Mouse (Mus musculus): ENCODE data around the gene Majin. TPM values are rescaled to one million over a fixed set of nuclear protein-coding genes. Genes with fewer than 3 reads are reported as not detected.

Gene Majin
- polyA plus RNA-seq, 1 experiment from 2014 or later: not detected

GRCm38 (mm10) chr19:6235084-6236052, 51.2 kb downstream of the Majin start, which contains the start of gene Ppp2r5b:
Ppp2r5b (minus strand) TSS chr19:6235872.
- peak within 1 kb of the TSS; percentile 96 for H3K27ac ChIP-seq (ENCODE audit: low read length)
- 0 out of 2 replicates have a peak, but pooled peaks cover 5% of the 10 kb centered on the region for H3K36me3 ChIP-seq (ENCODE audit: control insufficient read depth, insufficient read depth, low read length)
- WGBS: 3% methylated on average over 47 of the region's 48 CpGs
- ATAC-seq: peak; percentile 96
- peak within 1 kb of the TSS; percentile 83 for H3K4me3 ChIP-seq (ENCODE audit: low read length)
- peak within 1 kb of the TSS; percentile 85 for H3K4me2 ChIP-seq (ENCODE audit: low read depth, low read length)
- H3K9ac ChIP-seq (ENCODE audit: low read depth, low read length): peak within 1 kb of the TSS; percentile 87
- peaks cover 15% of the 10 kb centered on the region for H3K4me1 ChIP-seq (ENCODE audit: control insufficient read depth, insufficient read depth, low read length)
- no peaks in the 10 kb centered on the region for H3K9me3 ChIP-seq (ENCODE audit: control insufficient read depth, low read length)
- H3K27me3 ChIP-seq (replicated peaks; ENCODE audit: control insufficient read depth, insufficient read depth, low read length): no peaks in the 10 kb centered on the region

GRCm38 (mm10) chr19:6236053-6236441, 51.9 kb downstream of the Majin start:
- 0% methylated on average over 9 of the region's 9 CpGs for WGBS
- Histone ChIP-seq H3K9ac (ENCODE audit: low read depth, low read length) (peak overlapping the region; percentile 87), H3K4me1 (ENCODE audit: control insufficient read depth, insufficient read depth, low read length) (peaks cover 20% of the 10 kb centered on the region), H3K27me3 (replicated peaks; ENCODE audit: control insufficient read depth, insufficient read depth, low read length) (no peaks in the 10 kb centered on the region), H3K9me3 (ENCODE audit: control insufficient read depth, low read length) (no peaks in the 10 kb centered on the region), H3K4me2 (ENCODE audit: low read depth, low read length) (peak overlapping the region; percentile 85), H3K36me3 (ENCODE audit: control insufficient read depth, insufficient read depth, low read length) (no peaks in the 10 kb centered on the region), H3K27ac (ENCODE audit: low read length) (peak overlapping the region; percentile 96), H3K4me3 (ENCODE audit: low read length) (peak overlapping the region; percentile 83)
- ATAC-seq: peak; percentile 92

GRCm38 (mm10) chr19:6236842-6237241, 52.7 kb downstream of the Majin start:
- no peaks in the 10 kb centered on the region for H3K36me3 ChIP-seq (ENCODE audit: control insufficient read depth, insufficient read depth, low read length)
- 66% methylated on average over 7 of the region's 7 CpGs for WGBS
- no peaks in the 10 kb centered on the region for H3K27me3 ChIP-seq (replicated peaks; ENCODE audit: control insufficient read depth, insufficient read depth, low read length)
- H3K4me2 ChIP-seq (ENCODE audit: low read depth, low read length): no peak overlapping the region
- H3K4me1 ChIP-seq (ENCODE audit: control insufficient read depth, insufficient read depth, low read length): peaks cover 20% of the 10 kb centered on the region
- no peak for ATAC-seq
- H3K27ac ChIP-seq (ENCODE audit: low read length): no peak overlapping the region
- H3K9ac ChIP-seq (ENCODE audit: low read depth, low read length): no peak overlapping the region
- no peak overlapping the region for H3K4me3 ChIP-seq (ENCODE audit: low read length)
- no peaks in the 10 kb centered on the region for H3K9me3 ChIP-seq (ENCODE audit: control insufficient read depth, low read length)

GRCm38 (mm10) chr19:6238740-6239139, 54.6 kb downstream of the Majin start:
- Histone ChIP-seq H3K4me2 (ENCODE audit: low read depth, low read length) (no peak overlapping the region), H3K9me3 (ENCODE audit: control insufficient read depth, low read length) (no peaks in the 10 kb centered on the region), H3K4me1 (ENCODE audit: control insufficient read depth, insufficient read depth, low read length) (peaks cover 35% of the 10 kb centered on the region), H3K4me3 (ENCODE audit: low read length) (no peak overlapping the region), H3K36me3 (ENCODE audit: control insufficient read depth, insufficient read depth, low read length) (no peaks in the 10 kb centered on the region), H3K27me3 (replicated peaks; ENCODE audit: control insufficient read depth, insufficient read depth, low read length) (no peaks in the 10 kb centered on the region), H3K9ac (ENCODE audit: low read depth, low read length) (no peak overlapping the region), H3K27ac (ENCODE audit: low read length) (no peak overlapping the region)
- ATAC-seq: no peak

- H3K27ac ChIP-seq (ENCODE audit: low read length): no peak overlapping the region
- H3K4me3 ChIP-seq (ENCODE audit: low read length): no peak overlapping the region
- 33% methylated on average over 1 of the region's 1 CpGs for WGBS
- H3K27me3 ChIP-seq (replicated peaks; ENCODE audit: control insufficient read depth, insufficient read depth, low read length): no peaks in the 10 kb centered on the region
- H3K4me2 ChIP-seq (ENCODE audit: low read depth, low read length): no peak overlapping the region
- ATAC-seq: no peak
- H3K36me3 ChIP-seq (ENCODE audit: control insufficient read depth, insufficient read depth, low read length): 0 out of 2 replicates have a peak, but pooled peaks cover 3% of the 10 kb centered on the region
- no peak overlapping the region for H3K9ac ChIP-seq (ENCODE audit: low read depth, low read length)
- peaks cover 23% of the 10 kb centered on the region for H3K4me1 ChIP-seq (ENCODE audit: control insufficient read depth, insufficient read depth, low read length)
- H3K9me3 ChIP-seq (ENCODE audit: control insufficient read depth, low read length): no peaks in the 10 kb centered on the region
Measured at GRCm38 (mm10) chr19:6240136-6240535, 55.9 kb downstream of the Majin start.

GRCm38 (mm10) chr19:6240725-6241124, 56.5 kb downstream of the Majin start:
- no peak overlapping the region for H3K4me3 ChIP-seq (ENCODE audit: low read length)

GRCm38 (mm10) chr19:6241274-6242107, 57.3 kb downstream of the Majin start, which contains the start of gene Atg2a:
Atg2a (plus strand) TSS chr19:6241668.
- Histone ChIP-seq H3K27me3 (replicated peaks; ENCODE audit: control insufficient read depth, insufficient read depth, low read length) (no peaks in the 10 kb centered on the region), H3K36me3 (ENCODE audit: control insufficient read depth, insufficient read depth, low read length) (peaks cover 11% of the 10 kb centered on the region; the same call in 1 of the 2 replicates), H3K4me1 (ENCODE audit: control insufficient read depth, insufficient read depth, low read length) (peaks cover 21% of the 10 kb centered on the region), H3K4me2 (ENCODE audit: low read depth, low read length) (peak within 1 kb of the TSS; percentile 72), H3K4me3 (ENCODE audit: low read length) (peak within 1 kb of the TSS; percentile 81), H3K27ac (ENCODE audit: low read length) (peak within 1 kb of the TSS; percentile 75), H3K9ac (ENCODE audit: low read depth, low read length) (peak within 1 kb of the TSS; percentile 87), H3K9me3 (ENCODE audit: control insufficient read depth, low read length) (no peaks in the 10 kb centered on the region)
- peak; percentile 94 for ATAC-seq
- under 1% methylated on average over 55 of the region's 55 CpGs for WGBS

More at GRCm38 (mm10) chr19:6240725-6241124, 56.5 kb downstream of the Majin start:
- H3K9ac ChIP-seq (ENCODE audit: low read depth, low read length): peak overlapping the region; percentile 21; the same call in 1 of the 2 replicates
- ATAC-seq: no peak
- H3K27me3 ChIP-seq (replicated peaks; ENCODE audit: control insufficient read depth, insufficient read depth, low read length): no peaks in the 10 kb centered on the region
- WGBS: 30% methylated on average over 5 of the region's 5 CpGs
- peaks cover 7% of the 10 kb centered on the region; the same call in 1 of the 2 replicates for H3K36me3 ChIP-seq (ENCODE audit: control insufficient read depth, insufficient read depth, low read length)
- H3K4me2 ChIP-seq (ENCODE audit: low read depth, low read length): peak overlapping the region; percentile 33; the same call in 1 of the 2 replicates
- H3K27ac ChIP-seq (ENCODE audit: low read length): peak overlapping the region; percentile 37; the same call in 1 of the 2 replicates
- H3K9me3 ChIP-seq (ENCODE audit: control insufficient read depth, low read length): no peaks in the 10 kb centered on the region
- H3K4me1 ChIP-seq (ENCODE audit: control insufficient read depth, insufficient read depth, low read length): peaks cover 23% of the 10 kb centered on the region

GRCm38 (mm10) chr19:6242281-6242680, 58.1 kb downstream of the Majin start:
- 0% methylated on average over 4 of the region's 4 CpGs for WGBS
- ATAC-seq: peak; percentile 42
- peaks cover 20% of the 10 kb centered on the region for H3K4me1 ChIP-seq (ENCODE audit: control insufficient read depth, insufficient read depth, low read length)
- no peaks in the 10 kb centered on the region for H3K9me3 ChIP-seq (ENCODE audit: control insufficient read depth, low read length)
- peak overlapping the region; percentile 72 for H3K4me2 ChIP-seq (ENCODE audit: low read depth, low read length)
- peak overlapping the region; percentile 81 for H3K4me3 ChIP-seq (ENCODE audit: low read length)
- peaks cover 12% of the 10 kb centered on the region; the same call in 1 of the 2 replicates for H3K36me3 ChIP-seq (ENCODE audit: control insufficient read depth, insufficient read depth, low read length)
- peak overlapping the region; percentile 75 for H3K27ac ChIP-seq (ENCODE audit: low read length)
- peak overlapping the region; percentile 87 for H3K9ac ChIP-seq (ENCODE audit: low read depth, low read length)
- no peaks in the 10 kb centered on the region for H3K27me3 ChIP-seq (replicated peaks; ENCODE audit: control insufficient read depth, insufficient read depth, low read length)

GRCm38 (mm10) chr19:6243226-6243625, 59.0 kb downstream of the Majin start:
- WGBS: 78% methylated on average over 5 of the region's 5 CpGs

More at GRCm38 (mm10) chr19:6243226-6243625, 59.0 kb downstream of the Majin start:
- Histone ChIP-seq H3K9ac (ENCODE audit: low read depth, low read length) (peak overlapping the region; percentile 33; the same call in 1 of the 2 replicates), H3K27me3 (replicated peaks; ENCODE audit: control insufficient read depth, insufficient read depth, low read length) (no peaks in the 10 kb centered on the region), H3K4me2 (ENCODE audit: low read depth, low read length) (no peak overlapping the region), H3K36me3 (ENCODE audit: control insufficient read depth, insufficient read depth, low read length) (peaks cover 18% of the 10 kb centered on the region), H3K4me3 (ENCODE audit: low read length) (no peak overlapping the region), H3K9me3 (ENCODE audit: control insufficient read depth, low read length) (no peaks in the 10 kb centered on the region), H3K4me1 (ENCODE audit: control insufficient read depth, insufficient read depth, low read length) (peaks cover 20% of the 10 kb centered on the region), H3K27ac (ENCODE audit: low read length) (no peak overlapping the region)
- ATAC-seq: no peak
